Mouse (Mus musculus) heart, embryonic 11.5 days (tissue): ENCODE results near the gene Yjefn3. TPM values are rescaled to one million over a fixed set of nuclear protein-coding genes. Genes with fewer than 3 reads are reported as not detected.

ENCODE experiments used
- ATAC-seq: fragments of 200-750 bp; cut with Nextera tagmentation; replicated peaks from 2 replicates; pipeline ENCODE4 v1.8.0; 2017; ENCODE audit warnings: moderate library complexity; ENCODE audit not compliant: insufficient number of reproducible peaks, low FRiP score, low TSS enrichment
- H3K27ac ChIP-seq: fragments of 300-500 bp; sonication (generic); 2 replicates; pipeline ENCODE4 v1.5.1; 2014; ENCODE audit warnings: mild to moderate bottlenecking, low read depth, low read length
- H3K27me3 ChIP-seq: fragments of 300-500 bp; sonication (generic); 2 replicates; pipeline ENCODE4 v1.6.1; 2014; ENCODE audit warnings: mild to moderate bottlenecking, low read length, mixed read lengths; ENCODE audit not compliant: control insufficient read depth, insufficient read depth
- H3K36me3 ChIP-seq: fragments of 300-500 bp; sonication (generic); 2 replicates; pipeline ENCODE4 v1.6.1; 2014; ENCODE audit warnings: mild to moderate bottlenecking, low read length, moderate library complexity, mixed read lengths; ENCODE audit not compliant: control insufficient read depth, insufficient read depth
- H3K4me1 ChIP-seq: fragments of 300-500 bp; sonication (generic); 2 replicates; pipeline ENCODE4 v1.6.1; 2014; ENCODE audit warnings: low read length; ENCODE audit not compliant: control insufficient read depth, insufficient read depth
- H3K4me2 ChIP-seq: fragments of 300-500 bp; sonication (generic); 2 replicates; pipeline ENCODE4 v1.6.1; 2014; ENCODE audit warnings: mild to moderate bottlenecking, moderate library complexity
- H3K4me3 ChIP-seq: fragments of 300-500 bp; sonication (generic); 2 replicates; pipeline ENCODE4 v1.5.1; 2014; ENCODE audit warnings: low read depth, low read length
- H3K9ac ChIP-seq: fragments of 300-500 bp; sonication (generic); 2 replicates; pipeline ENCODE4 v1.6.1; 2014; ENCODE audit warnings: mild to moderate bottlenecking, low read depth, low read length, moderate library complexity
- H3K9me3 ChIP-seq: fragments of 300-500 bp; sonication (generic); replicated peaks from 2 replicates; pipeline ENCODE4 v1.6.1; 2016; ENCODE audit warnings: low read length; ENCODE audit not compliant: control insufficient read depth
- WGBS: fragments of 180-500 bp; shearing (Covaris S2); extraction: QIAGEN DNeasy Blood & Tissue Kit; methylation state at CpG from one replicate; pipeline ENCODE4 v1.1.7; 2014; ENCODE audit not compliant: insufficient replicate concordance; 5-methylcytosine and 5-hydroxymethylcytosine counted together
- polyA plus RNA-seq: library from polyadenylated mRNA; unstranded; fragments of >200 nt; fragmentation: Nextera tagmentation; extraction: Ambion mirVana; gene quantifications from 2 replicates; pipeline ENCODE4 v1.2.1, GENCODE M21; 2014

The Yjefn3 gene
- polyA plus RNA-seq, 1 experiment from 2014 or later, result 5.5 TPM

DNA sequence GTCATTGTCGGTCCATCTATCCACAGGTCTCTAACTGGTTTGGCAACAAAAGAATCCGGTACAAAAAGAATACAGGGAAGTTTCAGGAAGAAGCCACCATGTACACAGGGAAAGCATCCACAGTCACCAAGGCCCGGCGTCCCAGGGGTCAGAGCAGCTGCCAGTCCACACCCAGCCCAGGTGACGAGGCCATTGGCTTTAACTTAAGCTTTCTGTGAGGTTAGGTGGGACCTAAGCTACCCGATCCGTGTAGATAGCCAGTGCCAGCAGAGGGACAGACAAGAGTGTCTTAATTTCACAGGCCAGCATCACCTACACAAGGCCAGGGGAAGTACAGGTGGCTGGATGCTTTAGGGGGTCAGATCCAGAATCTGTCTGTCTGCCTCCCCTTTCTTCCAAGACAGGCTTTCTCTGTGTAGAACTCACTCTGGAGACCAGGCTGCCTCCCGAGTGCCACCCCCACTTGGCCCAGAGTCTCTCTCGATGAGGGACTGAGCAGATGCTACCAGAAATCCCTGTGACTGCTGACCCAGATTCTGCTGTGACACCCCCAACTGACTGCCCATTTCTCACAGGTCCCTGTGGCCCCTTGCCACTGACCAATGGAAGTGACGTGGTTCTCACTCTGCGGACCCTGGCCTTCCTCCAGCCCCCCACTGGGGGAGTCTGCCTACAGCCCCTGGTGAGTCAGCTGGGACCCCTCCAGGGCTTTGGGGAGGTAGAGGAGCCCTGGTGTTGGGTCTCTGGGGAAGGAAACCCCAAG lies 32.3 kb downstream of the Yjefn3 start:
- Histone ChIP-seq H3K4me3 (no peak overlapping the region), H3K9me3 (no peaks in the 10 kb centered on the region), H3K9ac (no peak overlapping the region), H3K36me3 (no peaks in the 10 kb centered on the region), H3K4me2 (no peak overlapping the region), H3K4me1 (no peaks in the 10 kb centered on the region), H3K27ac (no peak overlapping the region), H3K27me3 (peaks cover 14% of the 10 kb centered on the region)
- WGBS, result 71% methylated on average over 11 of the region's 11 CpGs
- no peak for ATAC-seq

DNA sequence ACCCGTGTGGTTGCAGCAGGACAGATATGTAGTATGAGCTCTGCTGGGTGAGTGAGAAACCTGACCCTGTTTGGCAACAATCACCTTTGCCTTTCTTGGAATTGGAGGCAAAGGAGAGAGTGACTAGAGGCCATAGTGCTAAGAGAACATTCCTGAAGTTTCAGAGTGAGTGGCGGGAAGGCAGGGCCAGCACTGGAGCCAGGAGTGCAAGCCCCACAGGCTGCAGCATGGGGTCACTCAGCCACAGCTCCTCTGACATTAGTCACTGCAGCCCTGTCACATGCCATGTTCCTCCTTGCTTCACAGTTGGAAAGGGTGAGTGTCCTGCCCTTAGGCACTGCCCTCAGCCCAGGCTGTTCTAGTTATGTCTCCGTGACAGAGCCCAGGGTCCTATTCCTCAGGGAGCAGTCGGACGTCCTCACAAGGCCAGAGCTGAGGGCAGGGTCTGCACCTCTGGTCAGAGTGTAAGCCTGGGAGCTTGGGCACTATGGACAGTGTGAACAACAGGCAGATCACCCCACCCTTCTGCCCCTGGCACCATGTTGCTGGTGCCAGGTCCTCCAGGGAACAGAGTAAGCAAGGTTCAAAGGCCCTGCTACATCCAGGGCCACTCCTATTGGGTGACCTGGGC lies 34.7 kb downstream of the Yjefn3 start:
- no peaks in the 10 kb centered on the region for H3K4me1 ChIP-seq
- H3K27ac ChIP-seq, result no peak overlapping the region
- H3K27me3 ChIP-seq, result peaks cover 7% of the 10 kb centered on the region
- WGBS, result 58% methylated on average over 5 of the region's 5 CpGs
- H3K9me3 ChIP-seq, result no peaks in the 10 kb centered on the region
- H3K36me3 ChIP-seq, result no peaks in the 10 kb centered on the region
- ATAC-seq, result no peak
- no peak overlapping the region for H3K9ac ChIP-seq
- H3K4me2 ChIP-seq, result no peak overlapping the region
- no peak overlapping the region for H3K4me3 ChIP-seq

DNA sequence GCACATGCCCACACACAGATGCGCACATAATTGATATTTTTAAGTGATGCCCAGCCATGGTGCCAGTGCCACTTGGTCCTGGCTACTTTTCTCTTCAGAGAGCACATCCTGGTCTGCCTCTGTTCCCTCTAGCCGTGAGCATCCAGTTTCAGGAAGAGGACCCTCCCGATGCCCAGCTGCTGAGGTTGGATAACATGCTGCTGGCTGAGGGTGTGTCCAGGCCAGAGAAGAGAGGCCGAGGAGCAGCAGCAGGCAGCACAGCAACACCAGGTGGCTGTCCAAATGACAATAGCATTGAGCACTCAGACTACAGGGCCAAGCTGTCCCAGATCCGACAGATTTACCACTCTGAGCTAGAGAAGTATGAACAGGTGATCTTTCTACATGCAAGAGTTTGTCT lies 38.3 kb downstream of the Yjefn3 start:
- Histone ChIP-seq H3K9ac (no peak overlapping the region), H3K27me3 (no peaks in the 10 kb centered on the region), H3K36me3 (no peaks in the 10 kb centered on the region), H3K4me3 (no peak overlapping the region), H3K4me2 (no peak overlapping the region), H3K4me1 (no peaks in the 10 kb centered on the region), H3K9me3 (no peaks in the 10 kb centered on the region), H3K27ac (no peak overlapping the region)
- ATAC-seq, result no peak
- 58% methylated on average over 5 of the region's 5 CpGs for WGBS

GRCm38 (mm10) chr8:69863387-69864020 lies 39.0 kb downstream of the Yjefn3 start:
- H3K9ac ChIP-seq, result 0 out of 2 replicates have a peak overlapping the region, but pooled peaks have one; percentile 16
- no peaks in the 10 kb centered on the region for H3K4me1 ChIP-seq
- no peaks in the 10 kb centered on the region for H3K36me3 ChIP-seq
- no peaks in the 10 kb centered on the region for H3K27me3 ChIP-seq
- H3K9me3 ChIP-seq, result no peaks in the 10 kb centered on the region
- no peak overlapping the region for H3K4me3 ChIP-seq
- WGBS, result 65% methylated on average over 5 of the region's 5 CpGs
- H3K4me2 ChIP-seq, result no peak overlapping the region
- no peak for ATAC-seq
- H3K27ac ChIP-seq, result no peak overlapping the region

- Histone ChIP-seq H3K9ac (no peak overlapping the region), H3K4me1 (no peaks in the 10 kb centered on the region)
- no peak for ATAC-seq
Observed at GRCm38 (mm10) chr8:69861251-69861650, 41.3 kb downstream of the Yjefn3 start.

DNA sequence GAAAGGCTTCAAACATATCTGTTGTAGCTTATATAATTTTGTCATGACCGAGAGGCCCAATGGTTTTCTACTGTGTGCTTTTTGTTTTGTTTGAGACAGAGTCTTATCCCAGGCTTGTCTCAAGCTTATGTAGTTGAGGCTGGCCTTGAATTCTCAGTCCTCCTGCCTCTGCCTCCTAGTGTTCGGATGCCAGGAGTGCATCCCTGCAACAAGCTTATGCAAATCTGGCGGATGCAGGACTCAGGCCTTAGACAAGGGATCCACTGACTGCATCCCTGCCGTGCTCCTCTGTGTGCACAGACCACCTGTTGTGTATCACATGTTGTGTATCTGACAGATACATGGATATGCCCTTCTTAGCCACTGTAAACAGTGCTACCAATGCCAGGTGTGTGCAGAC lies 41.7 kb downstream of the Yjefn3 start:
- WGBS, result 47% methylated on average over 4 of the region's 4 CpGs
- Histone ChIP-seq H3K4me3 (no peak overlapping the region), H3K4me2 (no peak overlapping the region), H3K9me3 (no peaks in the 10 kb centered on the region), H3K27ac (no peak overlapping the region), H3K27me3 (no peaks in the 10 kb centered on the region), H3K4me1 (no peaks in the 10 kb centered on the region), H3K36me3 (no peaks in the 10 kb centered on the region), H3K9ac (no peak overlapping the region)
- no peak for ATAC-seq

More at GRCm38 (mm10) chr8:69861251-69861650, 41.3 kb downstream of the Yjefn3 start:
- Histone ChIP-seq H3K4me3 (no peak overlapping the region), H3K9me3 (no peaks in the 10 kb centered on the region), H3K27ac (no peak overlapping the region), H3K27me3 (no peaks in the 10 kb centered on the region), H3K4me2 (no peak overlapping the region), H3K36me3 (no peaks in the 10 kb centered on the region)
- whole genome bisulfite sequencing, result 50% methylated on average over 2 of the region's 2 CpGs

DNA sequence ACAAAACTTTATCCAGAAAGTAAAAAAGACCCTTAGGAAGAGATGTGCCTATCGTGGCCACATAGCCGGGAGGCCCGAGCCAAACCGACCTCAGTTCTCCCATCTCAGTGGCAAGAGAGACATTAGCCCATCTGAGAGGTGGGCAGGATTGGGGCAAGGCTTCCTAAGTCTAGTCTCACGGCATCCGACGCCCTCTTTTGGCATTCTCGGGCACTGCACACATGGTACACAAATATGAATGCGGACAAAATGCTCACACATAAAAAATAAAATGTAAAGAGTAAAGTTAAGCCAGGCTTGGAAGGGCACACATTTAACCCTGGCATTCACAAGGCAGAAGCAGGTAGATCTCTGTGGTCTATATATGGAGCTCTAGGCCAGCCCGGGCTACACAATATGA lies 48.6 kb downstream of the Yjefn3 start:
- H3K9me3 ChIP-seq, result no peaks in the 10 kb centered on the region
- H3K4me2 ChIP-seq, result no peak overlapping the region
- no peak overlapping the region for H3K27ac ChIP-seq
- 84% methylated on average over 10 of the region's 10 CpGs for WGBS
- peaks cover 3% of the 10 kb centered on the region for H3K4me1 ChIP-seq
- ATAC-seq, result no peak
- no peak overlapping the region for H3K4me3 ChIP-seq
- no peaks in the 10 kb centered on the region for H3K36me3 ChIP-seq
- no peak overlapping the region for H3K9ac ChIP-seq
- no peaks in the 10 kb centered on the region for H3K27me3 ChIP-seq

GRCm38 (mm10) chr8:69850926-69851506 lies 51.5 kb downstream of the Yjefn3 start:
- Histone ChIP-seq H3K36me3 (no peaks in the 10 kb centered on the region), H3K4me1 (peaks cover 6% of the 10 kb centered on the region), H3K27ac (no peak overlapping the region), H3K4me2 (no peak overlapping the region), H3K27me3 (no peaks in the 10 kb centered on the region), H3K9ac (no peak overlapping the region), H3K4me3 (no peak overlapping the region), H3K9me3 (no peaks in the 10 kb centered on the region)
- 72% methylated on average over 7 of the region's 7 CpGs for WGBS
- ATAC-seq, result no peak
